Mouse (Mus musculus): ENCODE data around the gene Krtap6-5.
"Not testable (repeated sequence)": the region's sequence is repeated elsewhere in the genome, so short reads cannot be mapped to it uniquely, and the experiment has no call there.

Gene Krtap6-5

DNA sequence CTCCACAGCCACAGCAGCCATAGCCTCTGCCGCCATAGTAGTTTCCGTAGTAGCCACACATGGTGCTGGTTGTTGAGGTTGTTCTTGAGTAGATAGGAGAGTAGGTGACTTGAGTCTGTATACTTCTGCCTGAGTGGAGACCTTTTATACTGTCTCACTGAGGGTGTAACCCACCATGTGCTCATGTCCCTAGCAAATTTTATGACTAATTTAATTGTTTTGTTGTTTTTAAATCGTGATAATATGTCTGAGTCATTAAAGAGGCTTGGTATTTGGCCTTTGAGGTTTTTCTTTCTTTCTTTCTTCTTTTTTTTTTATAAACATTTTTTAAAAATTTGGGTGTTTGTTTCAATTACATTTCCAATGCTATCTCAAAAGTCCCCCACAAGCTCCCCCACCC, at the start of gene Krtap6-5:
Gene Krtap6-5, minus strand, starts transcription at position 101 of the 400 bp plus-strand sequence.
- no peak for DNase-seq

- DNase-seq = not testable (repeated sequence)
These were observed 23.4 kb upstream of the Krtap6-5 start for GRCm38 (mm10) chr16:89071041-89071440.

DNA sequence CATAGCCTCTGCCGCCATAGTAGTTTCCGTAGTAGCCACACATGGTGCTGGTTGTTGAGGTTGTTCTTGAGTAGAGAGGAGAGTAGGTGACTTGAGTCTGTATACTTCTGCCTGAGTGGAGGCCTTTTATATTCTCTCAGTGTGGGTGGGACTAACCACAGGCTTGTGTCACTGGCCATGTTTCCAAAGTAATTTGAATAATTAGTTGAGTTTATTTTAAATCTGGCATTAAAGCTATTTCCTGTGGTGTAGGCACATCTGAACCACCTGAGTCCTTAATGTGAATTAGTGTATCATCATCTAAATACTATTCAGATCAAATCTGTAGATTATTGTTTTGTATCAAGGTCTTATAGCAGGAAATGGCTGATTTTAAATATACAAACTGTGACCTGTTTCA, 16.2 kb upstream of the Krtap6-5 start, which contains the start of gene 1110025L11Rik:
Gene 1110025L11Rik, minus strand, starts transcription at position 101 of the 400 bp plus-strand sequence.
- DNase-seq = not testable (repeated sequence)

DNA sequence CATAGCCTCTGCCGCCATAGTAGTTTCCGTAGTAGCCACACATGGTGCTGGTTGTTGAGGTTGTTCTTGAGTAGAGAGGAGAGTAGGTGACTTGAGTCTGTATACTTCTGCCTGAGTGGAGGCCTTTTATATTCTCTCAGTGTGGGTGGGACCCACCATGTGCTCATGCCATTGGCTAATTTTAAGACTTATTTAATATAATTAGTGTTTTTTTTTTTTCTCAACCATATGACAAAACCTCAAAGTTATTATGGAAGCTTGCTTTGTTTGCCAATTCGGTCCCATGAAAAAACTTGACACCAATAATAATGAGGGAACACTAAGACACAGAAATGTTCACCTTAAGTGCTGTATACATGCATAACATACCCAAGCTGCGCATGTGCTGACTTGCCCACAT, 6.3 kb downstream of the Krtap6-5 start, which contains the start of gene Gm10228:
Gene Gm10228, minus strand, starts transcription at position 101 of the 400 bp plus-strand sequence.
- not testable (repeated sequence) for DNase-seq

DNA sequence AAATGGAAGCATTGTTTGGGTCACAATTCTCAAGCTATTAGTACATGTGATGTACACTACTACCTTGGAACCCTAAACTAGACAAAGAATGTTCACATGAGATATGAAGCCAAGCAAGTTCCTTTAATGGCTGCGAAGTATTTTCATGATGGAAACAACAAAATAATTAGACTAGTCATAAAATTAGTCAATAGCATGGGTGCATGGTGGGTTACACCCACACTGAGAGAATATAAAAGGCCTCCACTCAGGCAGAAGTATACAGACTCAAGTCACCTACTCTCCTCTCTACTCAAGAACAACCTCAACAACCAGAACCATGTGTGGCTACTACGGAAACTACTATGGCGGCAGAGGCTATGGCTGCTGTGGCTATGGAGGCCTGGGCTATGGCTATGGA, 16.3 kb downstream of the Krtap6-5 start, which contains the start of gene Krtap6-1:
Gene Krtap6-1, plus strand, starts transcription at position 301 of the 400 bp plus-strand sequence.
- not testable (repeated sequence) for DNase-seq

- DNase-seq = not testable (repeated sequence)
These were observed 32.7 kb downstream of the Krtap6-5 start, which contains the start of gene Gm10229 for GRCm38 (mm10) chr16:89014984-89015383. TSS of gene Gm10229 (plus strand) at chr16:89015284.

- DNase-seq = no peak
These were observed 33.7 kb downstream of the Krtap6-5 start for GRCm38 (mm10) chr16:89013973-89014372.

GRCm38 (mm10) chr16:89010659-89011058, 37.0 kb downstream of the Krtap6-5 start, which contains the start of gene Krtap22-2:
TSS of gene Krtap22-2 (minus strand) at chr16:89010759.
- DNase-seq = no peak

Data from cerebellum, adult 18-20 months (tissue).